Mouse (Mus musculus) lung, embryonic 15.5 days (tissue): ENCODE results near the gene Tbc1d20. TPM values are rescaled to one million over a fixed set of nuclear protein-coding genes. Genes with fewer than 3 reads are reported as not detected.

ENCODE experiments used
- polyA plus RNA-seq: library from polyadenylated mRNA; unstranded; fragments of >200 nt; fragmentation: Nextera tagmentation; extraction: Ambion mirVana; gene quantifications from 2 replicates; pipeline ENCODE4 v1.2.1, GENCODE M21; 2015

Gene Tbc1d20
- polyA plus RNA-seq, 1 experiment from 2014 or later: 37.3 TPM

Other genes with a start within 250 kb of the Tbc1d20 start
- not detected in 2 replicates for gene Scrt2, start 212.3 kb upstream of the Tbc1d20 start, polyA plus RNA-seq
- gene Srxn1, start 188.3 kb upstream of the Tbc1d20 start, polyA plus RNA-seq: 5.9 and 7.7 TPM in 2 replicates
- 7.8 and 9.0 TPM in 2 replicates for gene Tcf15, start 150.3 kb upstream of the Tbc1d20 start, polyA plus RNA-seq
- 76.7 and 83.7 TPM in 2 replicates for gene Csnk2a1, start 67.0 kb upstream of the Tbc1d20 start, polyA plus RNA-seq
- gene Rbck1, start 38.8 kb downstream of the Tbc1d20 start, polyA plus RNA-seq: 89.7 and 94.4 TPM in 2 replicates
- gene Trib3, start 50.2 kb downstream of the Tbc1d20 start, polyA plus RNA-seq: 4.1 and 5.0 TPM in 2 replicates
- gene Nrsn2, start 82.8 kb downstream of the Tbc1d20 start, polyA plus RNA-seq: 0.14 and 0.36 TPM in 2 replicates
- 10.5 and 11.3 TPM in 2 replicates for gene Sox12, start 104.2 kb downstream of the Tbc1d20 start, polyA plus RNA-seq
- gene Zcchc3, start 121.2 kb downstream of the Tbc1d20 start, polyA plus RNA-seq: 37.7 and 40.5 TPM in 2 replicates
- gene 6820408C15Rik, start 121.8 kb downstream of the Tbc1d20 start, polyA plus RNA-seq: 3.0 and 3.1 TPM in 2 replicates
- not detected in 2 replicates for gene Defb23, start 170.8 kb downstream of the Tbc1d20 start, polyA plus RNA-seq
- not detected in 2 replicates for gene Defb20, start 183.2 kb downstream of the Tbc1d20 start, polyA plus RNA-seq
- not detected in 2 replicates for gene Defb22, start 196.3 kb downstream of the Tbc1d20 start, polyA plus RNA-seq
- not detected in 2 replicates for gene Defb26, start 217.9 kb downstream of the Tbc1d20 start, polyA plus RNA-seq
- gene Defb28, start 224.4 kb downstream of the Tbc1d20 start, polyA plus RNA-seq: not detected in 2 replicates
- not detected in 2 replicates for gene Defb29, start 246.3 kb downstream of the Tbc1d20 start, polyA plus RNA-seq